Mouse (Mus musculus): ENCODE measurements at regions not wholly inside any gene's neighbourhood (a gene's known extent, or its start where the extent isn't known, plus 50 kb on each side); places are given as distances from the start of the nearest gene placed in this dataset.

GRCm38 (mm10) chr7:136275651-136276050, 559.5 kb upstream of the Mki67 start:
- Histone ChIP-seq H3K9me3 (replicated peaks; ENCODE audit: insufficient read depth, low read length) (no peaks in the 10 kb centered on the region), H3K27me3 (ENCODE audit: control insufficient read depth in 1 of 2, insufficient read depth in 2 of 2, low read length in 2 of 2) (no peaks in the 10 kb centered on the region)
- TF ChIP-seq KAT2A (conservative IDR thresholded peaks at IDR 0.05; ENCODE audit: low read depth, low read length) (no peak), MYB (IDR thresholded peaks at IDR 0.05; ENCODE audit: low read depth, low read length) (no peak), POLR2AphosphoS2 (IDR thresholded peaks at IDR 0.05; ENCODE audit: low read length) (no peak), MEF2A (IDR thresholded peaks at IDR 0.05; ENCODE audit: extremely low read depth, insufficient replicate concordance, low read depth, low read length, poor library complexity, severe bottlenecking) (no peak), SMC3 (IDR thresholded peaks at IDR 0.05; ENCODE audit: low read depth, low read length) (no peak), POLR2AphosphoS5 (IDR thresholded peaks at IDR 0.05; ENCODE audit: borderline replicate concordance, low read depth, low read length) (no peak), HCFC1 (IDR thresholded peaks at IDR 0.05; ENCODE audit: low read depth, low read length) (no peak), MYC (IDR thresholded peaks at IDR 0.05; ENCODE audit: low read depth, low read length) (no peak), POLR2A (IDR thresholded peaks at IDR 0.05; ENCODE audit: control insufficient read depth in 1 of 2, insufficient read depth in 1 of 2, low read depth in 1 of 2, low read length in 2 of 2, poor library complexity in 1 of 2) (no peak), UBTF (IDR thresholded peaks at IDR 0.05; ENCODE audit: borderline replicate concordance, insufficient read depth, low read depth, low read length) (no peak), ZMIZ1 (IDR thresholded peaks at IDR 0.05; ENCODE audit: low read depth, low read length) (no peak), JUND (IDR thresholded peaks at IDR 0.05; ENCODE audit: low read depth, low read length) (no peak), MAFK (IDR thresholded peaks at IDR 0.05; ENCODE audit: borderline replicate concordance, low read depth, low read length) (no peak)

GRCm38 (mm10) chr7:136283770-136284169, 567.6 kb upstream of the Mki67 start:
- Histone ChIP-seq H3K9me3 (replicated peaks; ENCODE audit: insufficient read depth, low read length) (no peaks in the 10 kb centered on the region), H3K27me3 (ENCODE audit: control insufficient read depth in 1 of 2, insufficient read depth in 2 of 2, low read length in 2 of 2) (no peaks in the 10 kb centered on the region)
- no peak for TF ChIP-seq CTCF (IDR thresholded peaks at IDR 0.05 in 2 of 3, conservative IDR thresholded peaks at IDR 0.05 in 1 of 3; ENCODE audit: control insufficient read depth in 1 of 3, insufficient read depth in 1 of 3, low read depth in 2 of 3, low read length in 3 of 3, poor library complexity in 1 of 3, severe bottlenecking in 1 of 3)
- no peak for TF ChIP-seq RAD21 (IDR thresholded peaks at IDR 0.05; ENCODE audit: low read depth, low read length)
- TF ChIP-seq SMC3 (IDR thresholded peaks at IDR 0.05; ENCODE audit: low read depth, low read length): no peak
- no peak for TF ChIP-seq ZC3H11A (IDR thresholded peaks at IDR 0.05; ENCODE audit: low read depth, low read length)
- no peak for TF ChIP-seq ZNF384 (IDR thresholded peaks at IDR 0.05; ENCODE audit: low read depth, low read length)
- no peak for TF ChIP-seq MYC (IDR thresholded peaks at IDR 0.05; ENCODE audit: low read depth, low read length)
- no peak for TF ChIP-seq POLR2AphosphoS2 (IDR thresholded peaks at IDR 0.05; ENCODE audit: low read length)
- no peak for TF ChIP-seq CHD1 (IDR thresholded peaks at IDR 0.05; ENCODE audit: low read depth, low read length)
- no peak for TF ChIP-seq MAX (IDR thresholded peaks at IDR 0.05; ENCODE audit: low read length)
- no peak for TF ChIP-seq NELFE (IDR thresholded peaks at IDR 0.05; ENCODE audit: low read depth, low read length)
- TF ChIP-seq TAL1 (IDR thresholded peaks at IDR 0.05; ENCODE audit: low read length): no peak
- TF ChIP-seq USF2 (IDR thresholded peaks at IDR 0.05; ENCODE audit: borderline replicate concordance in 1 of 2, insufficient read depth in 1 of 2, low read depth in 1 of 2, low read length in 2 of 2): no peak
- TF ChIP-seq ZMIZ1 (IDR thresholded peaks at IDR 0.05; ENCODE audit: low read depth, low read length): no peak
- TF ChIP-seq MXI1 (IDR thresholded peaks at IDR 0.05; ENCODE audit: low read depth, low read length): no peak
- no peak for TF ChIP-seq CHD2 (IDR thresholded peaks at IDR 0.05; ENCODE audit: low read length)

More at GRCm38 (mm10) chr7:136275651-136276050, 559.5 kb upstream of the Mki67 start:
- Histone ChIP-seq H3K4me3 (ENCODE audit: control insufficient read depth in 1 of 2, insufficient read depth in 1 of 2, low read depth in 2 of 2, low read length in 2 of 2) (no peak overlapping the region), H3K9ac (ENCODE audit: control insufficient read depth, low read depth, low read length, poor library complexity, severe bottlenecking) (no peak overlapping the region), H3K79me2 (ENCODE audit: control insufficient read depth, insufficient read depth, low read length, poor library complexity) (no peaks in the 10 kb centered on the region), H3K36me3 (ENCODE audit: control insufficient read depth in 1 of 2, insufficient read depth in 2 of 2, low read length in 2 of 2) (no peaks in the 10 kb centered on the region), H3K4me1 (ENCODE audit: control insufficient read depth in 1 of 2, insufficient read depth in 2 of 2, low read length in 2 of 2) (no peaks in the 10 kb centered on the region), H3K27ac (ENCODE audit: control insufficient read depth, low read depth, low read length) (no peak overlapping the region)
- no peak for DNase-seq (ENCODE audit: low read depth, low spot score)

More at GRCm38 (mm10) chr7:136283770-136284169, 567.6 kb upstream of the Mki67 start:
- Histone ChIP-seq H3K36me3 (ENCODE audit: control insufficient read depth in 1 of 2, insufficient read depth in 2 of 2, low read length in 2 of 2) (no peaks in the 10 kb centered on the region), H3K4me1 (ENCODE audit: control insufficient read depth in 1 of 2, insufficient read depth in 2 of 2, low read length in 2 of 2) (no peaks in the 10 kb centered on the region), H3K79me2 (ENCODE audit: control insufficient read depth, insufficient read depth, low read length, poor library complexity) (no peaks in the 10 kb centered on the region), H3K9ac (ENCODE audit: control insufficient read depth, low read depth, low read length, poor library complexity, severe bottlenecking) (no peak overlapping the region), H3K4me3 (ENCODE audit: control insufficient read depth in 1 of 2, insufficient read depth in 1 of 2, low read depth in 2 of 2, low read length in 2 of 2) (no peak overlapping the region), H3K27ac (ENCODE audit: control insufficient read depth, low read depth, low read length) (no peak overlapping the region)
- DNase-seq (ENCODE audit: low read depth, low spot score): no peak

All from MEL (cell line).